Mouse (Mus musculus) heart, adult 2 months (tissue): Measurements from ENCODE around the gene Trappc10. TPM values are rescaled to one million over a fixed set of nuclear protein-coding genes. Genes with fewer than 3 reads are reported as not detected.

Source experiments
- DNase-seq, 2 experiments: peaks; one replicate each; pipeline ENCODE4 v3.0.0; 2021
- H3K27ac ChIP-seq: fragments of 200-600 bp; 2 replicates; pipeline ENCODE4 v1.8.1; 2022
- H3K27me3 ChIP-seq: fragments of 200-500 bp; 2 replicates; pipeline ENCODE4 v1.6.1; 2012; ENCODE audit warnings: mild to moderate bottlenecking, low read length, inconsistent platforms, mixed read lengths; ENCODE audit not compliant: control insufficient read depth, insufficient read depth
- H3K36me3 ChIP-seq: fragments of 200-500 bp; 2 replicates; pipeline ENCODE4 v1.6.1; 2012; ENCODE audit warnings: low read length, inconsistent platforms; ENCODE audit not compliant: control insufficient read depth, insufficient read depth
- H3K4me1 ChIP-seq: fragments of 200-500 bp; 2 replicates; pipeline ENCODE4 v1.6.1; 2011; ENCODE audit warnings: low read length; ENCODE audit not compliant: control insufficient read depth, insufficient read depth
- H3K4me3 ChIP-seq: fragments of 200-600 bp; 2 replicates; pipeline ENCODE4 v1.8.1; 2022
- H3K79me2 ChIP-seq: fragments of 200-500 bp; replicated peaks from 2 replicates; pipeline ENCODE4 v1.6.1; 2012; ENCODE audit warnings: mild to moderate bottlenecking, inconsistent platforms, low read length, moderate library complexity, mixed read lengths; ENCODE audit not compliant: control insufficient read depth, insufficient read depth
- H3K9ac ChIP-seq: fragments of 200-500 bp; 2 replicates; pipeline ENCODE4 v1.6.1; 2012; ENCODE audit warnings: low read depth, mild to moderate bottlenecking, control low read depth, inconsistent platforms, low read length, mixed read lengths
- CTCF ChIP-seq: fragments of 200-600 bp; IDR thresholded peaks from 2 replicates; pipeline ENCODE4 v1.8.1; 2022; ENCODE audit warnings: antibody characterized with exemption, mild to moderate bottlenecking, moderate library complexity
- EP300 ChIP-seq: fragments of 200-500 bp; IDR thresholded peaks from 2 replicates; pipeline ENCODE4 v1.6.1; 2011; ENCODE audit warnings: low read depth, low read length, control low read depth; ENCODE audit not compliant: insufficient read depth
- POLR2A ChIP-seq: fragments of 200-500 bp; IDR thresholded peaks from 2 replicates; pipeline ENCODE4 v1.6.1; 2011; ENCODE audit warnings: mild to moderate bottlenecking, low read depth, low read length, control low read depth; ENCODE audit not compliant: insufficient read depth
- WGBS: fragments of 180-500 bp; shearing (Covaris S2); methylation state at CpG from one replicate; pipeline ENCODE4 v1.1.7; 2018; 5-methylcytosine and 5-hydroxymethylcytosine counted together
- intact Hi-C: fragments of 180-260 bp; cut with DNase I; formaldehyde crosslinking; loops from one replicate; pipeline ENCODE4 v1.15.1; 2025
- polyA plus RNA-seq: library from polyadenylated mRNA; depleted of rRNA; stranded (reverse); fragments of >200 nt; gene quantifications from 2 replicates; pipeline ENCODE4 v1.2.3, GENCODE M21; 2012; rRNA removed
- total RNA-seq, 2 experiments: library from RNA; stranded (reverse); gene quantifications; 2 replicates each; pipeline ENCODE4 v1.2.3; 2021

The Trappc10 gene
- total and polyA plus RNA-seq, 3 experiments, result 37.4 to 52.9 (median 43.8) TPM

DNA sequence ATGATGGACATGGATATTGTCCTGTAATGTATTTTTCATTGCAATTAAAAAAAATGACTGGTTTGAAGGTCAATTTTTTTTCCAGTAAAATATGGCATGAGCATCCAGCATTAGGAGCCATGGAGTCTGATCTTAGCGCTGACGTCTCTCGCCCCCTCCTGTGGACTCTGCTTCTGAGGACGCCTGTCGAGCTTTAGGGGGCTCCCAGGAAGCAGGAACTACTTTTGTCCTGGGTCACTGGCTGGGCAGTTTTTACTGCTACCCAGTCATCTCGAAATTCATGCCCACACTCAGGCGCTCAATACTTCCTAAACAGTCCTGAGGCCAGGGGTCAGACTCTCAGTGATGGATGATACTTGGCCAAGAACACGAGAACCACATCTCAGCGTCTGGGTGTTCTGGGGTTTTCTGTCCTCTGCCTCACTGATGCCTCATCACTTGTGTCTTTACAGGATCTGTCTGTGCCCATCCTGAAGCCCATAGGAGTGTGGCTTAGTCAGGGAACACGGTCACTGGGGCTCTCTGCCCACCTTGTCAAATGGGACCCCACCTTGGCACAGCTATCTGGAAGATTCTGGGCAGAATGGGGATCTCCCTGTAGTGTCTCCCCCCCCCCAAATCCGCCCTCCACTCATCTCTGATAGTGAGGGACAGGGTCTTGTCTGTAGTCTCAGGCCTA lies 104.7 kb downstream of the Trappc10 start:
- DNase-seq, result no peak
- H3K4me3 ChIP-seq, result no peak overlapping the region
- no peak for TF ChIP-seq EP300
- TF ChIP-seq POLR2A, result no peak
- TF ChIP-seq CTCF, result no peak
- H3K27ac ChIP-seq, result peak overlapping the region; percentile 54
- H3K4me1 ChIP-seq, result peaks cover 25% of the 10 kb centered on the region
- 60% methylated on average over 11 of the region's 11 CpGs for WGBS
- no peaks in the 10 kb centered on the region for H3K27me3 ChIP-seq
- H3K79me2 ChIP-seq, result no peaks in the 10 kb centered on the region
- H3K9ac ChIP-seq, result no peak overlapping the region
- intact Hi-C loops, result no loop called here
- H3K36me3 ChIP-seq, result no peaks in the 10 kb centered on the region

GRCm38 (mm10) chr10:78138812-78139523 lies 105.5 kb downstream of the Trappc10 start:
- peak; percentile 71 to 78 for DNase-seq
- Histone ChIP-seq H3K79me2 (no peaks in the 10 kb centered on the region), H3K4me1 (peaks cover 29% of the 10 kb centered on the region), H3K36me3 (no peaks in the 10 kb centered on the region), H3K9ac (no peak overlapping the region), H3K27me3 (no peaks in the 10 kb centered on the region), H3K4me3 (no peak overlapping the region), H3K27ac (peak overlapping the region; percentile 54)
- 20% methylated on average over 14 of the region's 14 CpGs for WGBS
- TF ChIP-seq EP300, result peak; percentile 76; the same call in 1 of the 2 replicates
- TF ChIP-seq POLR2A, result no peak
- no peak for TF ChIP-seq CTCF
- intact Hi-C loops, result no loop called here

- Histone ChIP-seq H3K27ac (no peak overlapping the region; the same call in 1 of the 2 replicates), H3K36me3 (no peaks in the 10 kb centered on the region), H3K4me1 (peaks cover 29% of the 10 kb centered on the region), H3K79me2 (no peaks in the 10 kb centered on the region), H3K27me3 (no peaks in the 10 kb centered on the region; the same call in 1 of the 2 replicates), H3K9ac (no peak overlapping the region), H3K4me3 (no peak overlapping the region)
- TF ChIP-seq CTCF (no peak), POLR2A (no peak), EP300 (no peak)
- DNase-seq, result no peak
- 75% methylated on average over 3 of the region's 3 CpGs for WGBS
- intact Hi-C loops, result no loop called here
These were observed 107.2 kb downstream of the Trappc10 start for GRCm38 (mm10) chr10:78137191-78137590.

Other genes with a start within 250 kb of the Trappc10 start
- gene Pfkl, start 234.6 kb downstream of the Trappc10 start, total RNA-seq, result 100 to 1,000 TPM; 109 to 115 TPM
- 101 and 156 TPM in 2 replicates for gene Pfkl, start 234.6 kb downstream of the Trappc10 start, polyA plus RNA-seq
- under 1 TPM in 1 of 2 experiments, not detected in 1; 0.21 TPM for gene Dnmt3l, start 202.7 kb downstream of the Trappc10 start, total RNA-seq
- 0.10 and 0.79 TPM in 2 replicates for gene Dnmt3l, start 202.7 kb downstream of the Trappc10 start, polyA plus RNA-seq
- gene Aire, start 201.0 kb downstream of the Trappc10 start, total RNA-seq, result not detected
- 0.10 TPM in 1 of 2 replicates, not detected in the other for gene Aire, start 201.0 kb downstream of the Trappc10 start, polyA plus RNA-seq
- 1 to 10 TPM; 5.8 to 7.6 TPM for gene Icosl, start 175.3 kb downstream of the Trappc10 start, total RNA-seq
- gene Icosl, start 175.3 kb downstream of the Trappc10 start, polyA plus RNA-seq, result 8.4 and 9.2 TPM in 2 replicates
- gene D10Jhu81e, start 74.9 kb downstream of the Trappc10 start, total RNA-seq, result 100 to 1,000 TPM; 552 to 639 TPM
- gene D10Jhu81e, start 74.9 kb downstream of the Trappc10 start, polyA plus RNA-seq, result 393 and 410 TPM in 2 replicates
- 10 to 100 TPM; 10.0 to 10.8 TPM for gene Pwp2, start 59.5 kb downstream of the Trappc10 start, total RNA-seq
- gene Pwp2, start 59.5 kb downstream of the Trappc10 start, polyA plus RNA-seq, result 7.8 and 10.5 TPM in 2 replicates
- gene Agpat3, start 107.8 kb upstream of the Trappc10 start, total RNA-seq, result 100 to 1,000 TPM; 209 to 232 TPM
- 286 and 366 TPM in 2 replicates for gene Agpat3, start 107.8 kb upstream of the Trappc10 start, polyA plus RNA-seq
- gene Rrp1, start 168.4 kb upstream of the Trappc10 start, total RNA-seq, result 10 to 100 TPM; 88.8 to 94.4 TPM
- gene Rrp1, start 168.4 kb upstream of the Trappc10 start, polyA plus RNA-seq, result 51.3 and 91.5 TPM in 2 replicates
- gene Cstb, start 181.0 kb upstream of the Trappc10 start, total RNA-seq, result 10 to 100 TPM; 23.0 to 25.1 TPM
- gene Cstb, start 181.0 kb upstream of the Trappc10 start, polyA plus RNA-seq, result 21.4 and 25.2 TPM in 2 replicates
- gene Pdxk, start 220.3 kb upstream of the Trappc10 start, total RNA-seq, result 10 to 100 TPM; 12.1 to 12.4 TPM
- 10.1 and 14.2 TPM in 2 replicates for gene Pdxk, start 220.3 kb upstream of the Trappc10 start, polyA plus RNA-seq